Mouse (Mus musculus): ENCODE data around the gene B3glct. TPM values are rescaled to one million over a fixed set of nuclear protein-coding genes. Genes with fewer than 3 reads are reported as not detected.

The B3glct gene
- total RNA-seq, 4 experiments from 2014 or later: 27.9 to 40.0 (median 34.9) TPM

DNA sequence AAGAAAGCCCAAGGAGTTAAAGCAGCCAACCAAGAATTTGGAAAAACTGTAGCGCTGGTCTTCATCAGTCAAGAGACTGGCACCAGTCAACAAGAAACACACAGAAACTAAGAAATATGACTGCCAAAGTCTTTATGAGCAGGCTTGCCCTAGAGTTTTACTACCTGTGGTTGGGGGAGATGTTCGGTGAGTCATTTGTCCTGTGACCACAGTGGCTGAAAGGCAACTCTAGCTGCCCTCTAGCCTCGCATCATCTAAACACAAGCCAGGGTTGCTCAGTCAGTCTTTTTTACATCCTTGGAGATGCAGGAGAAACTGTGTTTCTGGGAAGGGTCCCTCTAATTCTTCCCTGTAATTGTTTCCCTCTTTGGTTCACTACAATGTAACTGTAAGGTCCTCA lies 834 bp upstream of the B3glct start:
- no peak for DNase-seq

DNA sequence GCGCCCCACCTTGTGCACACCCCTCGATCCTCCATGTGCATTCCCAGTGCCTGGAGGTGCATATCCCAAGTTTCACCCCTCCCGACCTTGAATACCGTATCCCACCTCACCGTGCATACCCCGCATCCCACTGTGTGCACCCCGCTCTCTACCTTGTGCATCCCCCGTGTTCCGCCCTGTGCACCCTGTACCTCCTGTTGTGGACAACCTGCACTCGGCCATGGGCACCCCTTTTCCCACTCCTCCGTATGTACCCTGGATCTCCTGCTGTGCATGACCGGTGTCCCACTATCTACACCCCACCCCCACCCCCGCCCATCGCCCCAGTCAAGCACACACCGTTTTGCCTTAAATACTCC lies 939 bp downstream of the B3glct start:
- no peak for DNase-seq

DNA sequence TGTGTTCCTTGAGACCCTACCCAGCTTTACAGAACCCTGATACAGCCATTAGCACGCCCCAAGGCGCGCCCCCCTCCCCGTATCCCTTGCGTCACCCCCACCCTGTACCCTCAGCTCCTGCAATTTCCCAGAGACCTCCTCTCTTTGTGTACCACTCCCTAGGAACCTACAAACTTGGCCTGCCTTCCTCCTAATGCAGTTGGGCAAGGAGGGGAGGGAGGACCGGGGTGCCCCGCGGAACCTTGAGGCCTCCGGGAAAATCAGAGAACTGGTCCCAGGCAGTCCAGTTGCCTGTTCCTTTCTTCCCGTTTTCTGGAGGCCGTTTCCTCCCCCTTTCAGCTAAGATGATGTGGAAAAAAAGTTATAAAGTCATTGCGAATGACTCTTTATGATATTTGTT lies 1.3 kb downstream of the B3glct start:
- DNase-seq: no peak

DNA sequence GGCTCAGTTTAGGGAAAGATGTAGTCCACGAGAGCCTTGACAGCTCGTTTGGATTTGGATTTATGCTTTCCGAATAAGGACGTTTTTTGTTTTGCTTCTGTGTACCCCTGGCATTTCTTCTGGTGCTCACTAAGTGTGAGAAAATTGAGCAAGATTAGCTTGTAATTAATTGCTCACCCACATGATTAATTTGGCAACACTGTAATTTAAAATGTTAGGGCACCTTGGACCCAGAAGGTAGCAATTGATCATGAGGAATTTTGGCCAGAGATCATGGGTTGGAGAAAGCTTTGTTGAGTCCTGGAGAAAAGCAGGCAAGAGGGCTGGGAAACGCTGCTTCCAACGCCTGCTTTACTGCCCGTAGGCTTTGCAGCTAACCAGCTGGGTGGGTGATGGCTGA lies 1.9 kb downstream of the B3glct start:
- no peak for DNase-seq

DNA sequence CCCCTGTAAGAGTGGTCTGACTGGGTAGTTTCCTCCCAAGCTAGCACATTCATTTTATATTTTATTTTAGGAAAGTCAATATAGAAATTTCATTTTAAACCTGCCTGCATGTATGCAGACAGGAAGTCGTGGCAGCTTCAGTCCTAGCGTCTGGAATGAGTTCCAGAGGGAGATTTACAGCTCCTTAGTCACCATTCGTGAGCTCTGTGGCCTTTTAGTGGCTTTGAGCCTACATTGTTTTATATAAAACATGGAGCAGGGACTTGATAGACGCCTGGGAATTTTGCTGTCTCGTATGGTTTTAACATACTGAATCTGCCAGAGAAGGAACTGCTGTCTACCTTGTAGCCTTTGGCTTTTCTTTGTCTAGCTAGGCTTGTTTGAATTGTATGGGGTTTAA lies 2.9 kb downstream of the B3glct start:
- DNase-seq: no peak

- DNase-seq: no peak
Measured at GRCm38 (mm10) chr5:149689860-149690259, 11.8 kb downstream of the B3glct start.

DNA sequence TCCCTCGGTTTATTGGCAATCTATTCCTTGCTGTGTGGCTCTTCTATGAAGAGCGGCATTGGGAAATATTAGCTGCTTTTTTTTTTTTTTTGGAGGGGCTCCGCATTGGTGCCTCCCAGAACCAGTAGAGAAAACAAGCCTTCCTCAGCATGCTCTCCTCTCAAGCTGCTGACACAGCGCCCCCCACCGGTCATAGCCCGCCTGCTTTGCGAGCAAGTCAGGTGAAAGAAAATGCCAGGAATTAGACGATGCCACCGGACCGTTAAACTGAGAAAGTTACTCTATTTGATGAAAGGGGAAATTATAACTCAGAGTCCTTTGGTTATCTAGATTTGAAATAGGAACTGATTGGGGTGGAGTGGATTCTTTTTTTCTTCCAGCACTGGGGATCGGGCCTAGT lies 14.5 kb downstream of the B3glct start:
- DNase-seq: no peak

GRCm38 (mm10) chr5:149693200-149693599 lies 15.2 kb downstream of the B3glct start:
- no peak for DNase-seq

- no peak for DNase-seq
Measured at GRCm38 (mm10) chr5:149693968-149694367, 15.9 kb downstream of the B3glct start.

DNA sequence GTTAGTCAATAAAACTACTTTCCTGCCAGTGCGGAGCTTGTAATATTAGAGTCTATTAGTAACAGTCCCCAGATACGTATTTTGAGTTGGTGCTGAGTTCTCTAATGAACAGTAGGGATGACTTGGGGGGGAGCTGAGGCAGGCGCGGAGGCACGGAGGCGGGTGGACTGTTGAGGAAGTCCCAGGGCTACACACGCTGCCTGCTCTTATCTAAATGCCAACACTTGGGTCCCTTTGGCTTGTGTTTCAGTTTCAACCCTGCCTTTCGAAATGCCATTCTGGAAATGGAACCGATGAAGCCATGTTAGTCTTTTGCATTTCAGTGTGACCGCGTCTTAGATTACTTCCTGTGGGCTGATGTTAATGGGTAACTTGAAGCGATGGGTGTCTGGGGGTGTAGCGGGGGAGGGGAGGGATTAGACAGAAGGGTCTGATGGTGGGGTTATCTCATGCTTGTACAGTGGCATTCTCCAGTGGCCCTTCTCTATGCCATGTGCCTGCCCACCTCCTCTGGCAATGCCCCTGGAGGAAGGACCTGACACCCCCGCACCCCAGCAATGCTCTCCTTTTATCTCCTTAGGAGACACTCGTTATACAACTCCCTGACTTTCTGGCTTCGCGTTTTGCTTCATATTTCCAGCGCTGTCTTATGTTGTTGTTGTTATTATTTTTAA lies 17.2 kb downstream of the B3glct start:
- DNase-seq: no peak

DNA sequence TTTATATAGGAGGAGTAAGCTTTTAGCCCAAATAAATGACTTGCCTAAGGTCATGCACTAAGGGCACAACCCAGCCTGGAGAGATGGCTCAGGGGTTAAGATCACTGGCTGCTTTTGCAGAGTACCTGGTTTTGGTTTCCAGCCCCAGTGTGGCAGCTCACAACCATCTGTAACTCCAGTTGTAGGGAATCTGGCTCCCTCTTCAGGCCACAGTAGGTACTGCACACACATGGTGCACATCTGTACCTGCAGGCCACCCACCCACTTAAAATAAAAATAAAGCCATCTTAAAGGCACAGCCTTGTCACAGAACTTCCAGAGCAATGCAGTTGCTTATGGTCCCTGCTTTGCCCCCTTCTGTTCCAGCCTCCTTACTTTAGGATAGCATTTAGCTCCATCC lies 24.7 kb downstream of the B3glct start:
- DNase-seq: no peak

DNA sequence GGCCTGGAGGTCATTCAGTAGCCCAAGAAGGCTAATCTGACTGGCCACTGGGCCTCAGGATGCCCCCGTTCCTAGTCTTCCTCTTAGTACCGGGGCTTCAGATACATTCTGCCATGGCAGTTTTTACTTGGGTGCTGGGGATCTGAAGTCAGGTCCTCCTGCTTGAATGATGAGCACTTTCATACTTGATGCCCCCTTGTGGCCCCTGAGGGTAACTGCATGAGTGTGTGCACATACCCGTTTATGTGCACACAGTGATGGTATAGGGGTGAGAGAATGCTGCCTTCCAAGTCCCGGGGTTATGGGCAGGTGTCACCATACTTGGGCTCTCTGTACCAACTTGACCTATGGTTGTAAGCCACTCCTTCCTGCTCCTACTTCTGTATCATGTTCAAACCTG lies 33.5 kb downstream of the B3glct start:
- no peak for DNase-seq

- no peak for DNase-seq
Measured at GRCm38 (mm10) chr5:149713170-149713774, 35.2 kb downstream of the B3glct start.

DNA sequence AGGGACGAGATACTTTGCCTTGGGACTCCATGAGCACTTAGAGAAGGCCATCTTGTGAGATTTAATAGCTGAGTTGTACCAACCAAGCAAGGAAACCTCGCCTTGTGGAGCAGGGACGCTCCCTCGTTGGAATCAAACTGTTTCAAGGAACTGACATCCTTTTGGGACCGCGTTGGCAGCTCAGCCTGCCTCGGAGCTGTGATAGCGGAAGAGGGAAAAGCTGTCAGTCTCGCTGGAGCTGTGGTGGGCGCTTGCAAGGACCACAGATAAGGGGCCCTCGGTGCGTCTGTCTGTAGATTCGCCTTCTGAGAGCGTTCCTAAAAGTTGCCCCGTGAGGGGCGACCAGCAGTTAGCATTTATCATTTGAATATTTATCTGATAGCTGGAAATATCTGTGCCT lies 35.8 kb downstream of the B3glct start:
- no peak for DNase-seq

GRCm38 (mm10) chr5:149715571-149716328 lies 37.7 kb downstream of the B3glct start:
- DNase-seq: no peak

DNA sequence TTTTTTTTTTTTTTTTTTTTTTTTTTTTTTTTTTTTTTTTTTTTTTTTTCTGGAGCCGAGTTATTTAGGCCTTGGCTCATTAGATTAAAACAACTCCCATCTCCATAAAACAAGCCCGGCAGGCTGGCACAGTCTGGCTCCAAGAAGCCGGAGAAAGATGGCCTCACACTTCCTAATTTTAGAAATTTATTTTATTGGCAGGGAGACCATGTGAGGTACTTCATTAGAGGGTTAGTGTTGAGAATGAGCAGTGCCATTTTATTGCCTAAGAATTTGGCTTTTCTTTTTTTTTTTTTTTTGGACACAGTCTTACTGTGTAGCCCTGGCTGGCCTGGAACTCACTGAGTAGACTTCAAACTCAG lies 38.3 kb downstream of the B3glct start:
- DNase-seq: no peak

- DNase-seq: no peak
Measured at GRCm38 (mm10) chr5:149731776-149732175, 53.7 kb downstream of the B3glct start.

GRCm38 (mm10) chr5:149737210-149737609 lies 59.2 kb downstream of the B3glct start:
- no peak for DNase-seq

DNA sequence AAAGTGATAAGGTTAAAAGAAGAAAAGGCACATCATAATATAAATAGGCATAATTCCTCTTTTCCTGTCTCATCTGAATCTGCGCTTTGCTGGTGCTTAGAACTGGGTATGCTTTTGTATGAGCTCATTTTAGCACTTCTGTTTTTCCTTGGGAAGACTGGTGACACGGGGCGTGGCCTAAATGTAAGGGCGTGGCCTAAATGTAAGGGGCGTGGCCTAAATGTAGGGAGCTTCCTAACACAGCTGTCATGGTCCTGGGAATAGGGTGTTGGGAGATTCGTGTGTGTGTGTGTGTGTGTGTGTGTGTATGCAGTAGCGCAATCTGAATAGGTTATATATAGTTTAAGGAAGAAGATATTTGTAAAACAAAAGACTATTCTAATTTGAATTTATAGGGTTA lies 62.1 kb downstream of the B3glct start:
- DNase-seq: no peak

GRCm38 (mm10) chr5:149740703-149741102 lies 62.7 kb downstream of the B3glct start:
- no peak for DNase-seq

- DNase-seq: no peak
Measured at GRCm38 (mm10) chr5:149742286-149742685, 64.3 kb downstream of the B3glct start.

GRCm38 (mm10) chr5:149745079-149745478 lies 67.0 kb downstream of the B3glct start:
- DNase-seq: no peak

DNA sequence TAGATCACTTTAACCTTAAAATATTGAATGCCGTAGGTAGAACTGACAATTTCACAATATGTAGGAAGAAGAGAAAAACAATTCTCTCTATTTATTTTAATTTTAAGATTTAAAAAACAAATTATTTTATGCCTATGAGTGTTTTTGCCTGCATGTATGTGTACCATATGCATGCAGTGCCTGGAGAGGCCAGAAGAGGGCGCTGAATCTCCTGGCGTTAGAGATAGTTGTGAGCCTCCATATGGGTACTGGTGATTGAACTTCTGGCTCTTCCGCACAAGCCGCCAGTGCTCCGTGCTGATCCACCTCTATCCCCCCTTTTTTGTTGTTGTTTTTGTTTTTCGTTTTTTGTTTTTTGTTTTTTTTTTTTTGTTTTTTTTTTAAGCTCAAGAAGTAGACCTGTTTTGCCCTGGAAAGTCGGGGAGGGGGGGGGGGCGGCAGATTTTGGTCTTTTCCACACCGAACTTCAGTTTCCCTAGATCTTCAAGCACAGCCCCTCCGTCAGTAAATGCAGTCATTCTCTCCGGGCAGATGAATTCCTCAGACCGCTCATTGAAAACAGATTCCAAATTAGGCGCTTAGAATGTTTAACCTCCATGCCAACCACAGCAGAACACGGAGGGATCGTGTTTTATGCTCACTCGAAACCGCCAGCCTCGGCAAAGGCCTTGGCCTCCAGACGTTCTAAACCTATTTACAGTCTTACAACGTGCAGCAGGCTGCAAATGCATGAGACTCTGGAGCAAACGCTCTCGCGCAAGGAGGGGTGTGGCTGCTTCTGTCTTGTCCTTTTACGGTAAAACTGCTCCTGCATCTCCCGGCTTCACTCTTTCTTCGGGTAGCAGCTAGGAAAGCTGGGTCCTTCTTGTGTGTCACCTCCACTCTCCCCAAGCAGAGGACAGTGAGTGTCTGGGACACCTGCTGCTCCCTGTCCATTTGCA lies 70.9 kb downstream of the B3glct start:
- DNase-seq: no peak

Measured in adrenal gland, adult 8-10 months (tissue).